Mouse (Mus musculus) ZHBTc4 (cell line): ENCODE measurements around the gene Gm49325.

Source experiments
- DNase-seq: peaks from one replicate; pipeline ENCODE4 v3.0.0-alpha.2; 2011; ENCODE audit warnings: low read depth, low spot score

Gm49325 gene

GRCm38 (mm10) chr10:77589117-77589516, 16.9 kb upstream of the Gm49325 start:
- DNase-seq = peak; percentile 52

- no peak for DNase-seq
Measured at GRCm38 (mm10) chr10:77589749-77590148, 16.2 kb upstream of the Gm49325 start.

- DNase-seq = peak; percentile 95
Measured at GRCm38 (mm10) chr10:77590812-77591211, 15.2 kb upstream of the Gm49325 start.

DNA sequence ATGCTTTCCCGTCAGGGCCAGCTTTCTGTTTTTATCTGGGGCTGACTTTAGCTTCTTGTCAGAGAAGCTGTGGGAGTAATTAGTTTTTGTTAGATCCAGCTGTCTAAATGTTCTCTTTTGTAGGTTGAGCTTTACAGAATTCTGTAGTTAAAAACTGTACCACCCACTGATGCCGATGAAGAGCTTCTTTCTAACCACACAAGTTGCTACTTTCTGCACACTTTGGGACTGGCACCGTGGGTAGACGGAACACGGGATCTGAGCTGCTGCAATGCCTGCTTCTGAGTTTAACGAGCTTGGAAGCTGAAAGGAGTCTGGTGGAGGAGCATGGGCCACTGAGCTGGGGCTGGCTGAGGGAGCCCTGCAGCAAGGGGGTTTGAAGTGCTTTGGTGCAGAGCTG, 14.5 kb upstream of the Gm49325 start:
- no peak for DNase-seq

- no peak for DNase-seq
Measured at GRCm38 (mm10) chr10:77596060-77596459, 9.9 kb upstream of the Gm49325 start.

DNA sequence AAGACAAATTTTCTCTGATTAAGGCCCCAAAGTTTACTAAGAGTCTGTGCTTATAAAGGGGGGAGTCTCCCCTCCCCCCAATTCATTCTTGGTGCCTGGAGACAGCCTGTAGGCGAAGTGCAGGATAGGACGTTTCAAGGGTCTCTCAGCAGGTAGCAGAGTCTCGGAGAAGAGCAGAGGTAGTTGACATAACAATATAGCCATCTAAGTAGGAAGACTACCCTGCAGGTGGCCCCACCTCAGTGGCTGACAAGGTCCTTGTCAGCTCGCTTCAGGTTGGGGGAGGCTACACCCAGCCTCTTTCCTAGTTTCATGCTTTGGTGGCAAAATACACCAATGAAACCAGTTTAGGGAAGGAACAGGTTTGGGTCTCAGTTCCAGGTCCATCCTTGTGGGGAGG, 3.0 kb upstream of the Gm49325 start:
- DNase-seq = peak; percentile 85

DNA sequence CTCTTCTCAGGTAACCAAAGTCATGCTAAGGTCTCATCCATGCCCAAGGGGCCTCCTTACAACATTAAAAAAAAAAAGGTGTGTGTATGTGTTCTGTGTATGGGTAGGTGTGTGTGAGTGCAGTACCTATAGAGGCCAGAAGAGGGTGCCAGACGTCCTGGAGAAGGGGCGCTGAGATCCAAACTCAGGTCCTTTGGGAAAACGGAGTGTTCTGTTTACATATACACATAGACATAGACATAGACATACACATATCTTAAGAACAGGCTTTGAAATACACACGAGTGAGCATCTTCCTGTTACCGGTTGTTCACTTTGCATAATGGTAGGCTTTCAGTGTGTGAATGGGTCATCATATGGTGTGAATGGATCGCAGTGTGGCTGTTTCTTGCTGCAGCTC, 1.9 kb upstream of the Gm49325 start:
- peak; percentile 84 for DNase-seq

DNA sequence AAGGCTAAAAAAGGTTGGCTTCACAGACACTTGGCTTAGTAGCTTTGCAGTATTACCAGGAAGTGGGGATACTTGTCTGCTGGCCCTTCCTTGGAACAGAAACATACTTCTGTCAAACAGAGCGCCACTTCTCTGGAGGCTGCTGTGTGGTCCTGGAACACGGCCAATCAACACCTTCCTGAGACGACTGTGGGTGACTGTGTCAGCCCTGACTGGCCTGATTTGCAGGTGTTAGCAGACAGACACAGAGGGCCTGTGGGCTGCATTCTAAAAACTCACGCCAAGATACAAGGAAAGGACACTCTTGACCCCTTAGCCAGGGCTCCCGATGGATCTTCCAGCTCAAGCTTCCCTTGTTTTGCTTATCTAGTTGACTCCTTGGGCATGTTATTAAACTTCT, 1.0 kb upstream of the Gm49325 start:
- DNase-seq = no peak

- peak; percentile 87 for DNase-seq
Measured at GRCm38 (mm10) chr10:77605368-77605767, 629 bp upstream of the Gm49325 start.

DNA sequence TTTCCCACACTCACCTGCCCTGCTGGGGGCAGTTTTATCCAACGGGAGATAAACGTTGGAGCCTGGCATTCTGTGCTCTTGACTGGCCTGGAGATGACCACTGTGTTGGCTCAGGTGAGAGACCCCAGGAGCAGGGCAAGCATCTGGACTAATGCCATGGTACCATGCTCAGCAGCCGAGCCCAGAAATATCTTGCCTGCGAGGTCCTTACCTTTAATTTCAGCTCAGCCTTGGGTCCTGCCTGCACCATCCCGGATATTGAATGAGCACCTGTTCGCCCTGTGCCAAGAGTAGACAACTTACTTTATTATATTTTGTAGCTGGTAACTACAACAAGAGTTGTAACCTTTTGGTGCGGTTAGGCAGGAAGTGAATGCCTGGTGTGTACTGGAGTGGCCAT, 858 bp downstream of the Gm49325 start:
- DNase-seq = no peak

DNA sequence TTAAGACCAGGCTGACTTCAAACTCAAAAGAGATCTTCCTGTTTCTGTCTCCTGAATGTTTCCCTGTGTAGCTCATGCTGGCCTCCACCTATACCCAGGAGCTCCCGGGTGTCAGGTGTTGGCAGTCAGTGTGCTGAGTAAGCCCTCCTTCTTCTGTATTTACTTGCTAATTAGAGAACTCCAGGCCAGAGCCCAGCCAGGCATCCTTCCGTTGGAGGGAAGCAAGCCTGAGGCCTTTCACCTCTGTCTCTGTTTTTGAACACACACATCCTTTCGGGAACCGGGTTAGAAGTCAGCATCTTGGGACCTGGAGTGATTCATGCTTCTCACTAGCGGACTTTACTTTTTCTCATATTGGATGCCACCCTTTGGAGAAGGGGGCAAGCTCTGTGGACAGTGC, 1.4 kb downstream of the Gm49325 start:
- DNase-seq = peak; percentile 80

- no peak for DNase-seq
Measured at GRCm38 (mm10) chr10:77608589-77608988, 2.6 kb downstream of the Gm49325 start.

DNA sequence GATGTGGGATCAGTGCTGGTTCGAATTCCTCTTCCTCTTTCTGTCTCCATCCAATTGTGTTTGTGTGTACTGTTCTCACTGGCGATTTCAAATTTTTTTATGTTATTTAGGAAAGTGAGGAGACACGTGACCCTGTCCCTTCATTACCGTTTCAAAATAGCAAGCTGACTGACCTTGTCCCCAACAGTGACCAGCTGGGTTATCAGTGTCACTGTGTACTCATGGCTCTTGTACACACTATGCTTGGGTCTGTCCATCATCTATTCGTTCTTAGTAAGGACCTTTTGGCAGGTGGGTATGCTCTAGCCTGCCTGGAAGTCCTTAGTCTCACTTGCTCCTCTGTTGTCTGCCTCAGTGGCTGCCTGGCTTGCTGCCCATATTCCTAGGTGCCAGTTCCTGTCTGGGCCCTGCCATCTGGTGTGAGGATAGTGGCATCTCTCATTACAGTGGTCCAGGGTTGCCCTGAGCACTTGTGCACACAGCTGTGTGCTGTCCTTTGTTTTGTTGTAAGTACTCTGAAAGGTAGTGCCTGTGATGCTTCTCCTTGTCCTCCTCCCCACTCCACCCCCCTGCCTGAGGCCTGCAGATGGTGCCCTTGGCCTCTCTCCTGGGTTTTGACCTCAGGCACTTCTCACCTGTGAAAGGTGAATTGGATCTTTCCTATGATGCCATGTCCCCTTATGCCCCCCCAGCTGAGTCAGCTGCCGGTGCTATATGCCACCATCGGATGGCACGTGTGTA, 4.4 kb downstream of the Gm49325 start:
- no peak for DNase-seq

GRCm38 (mm10) chr10:77613409-77613808, 7.4 kb downstream of the Gm49325 start:
- DNase-seq = no peak

DNA sequence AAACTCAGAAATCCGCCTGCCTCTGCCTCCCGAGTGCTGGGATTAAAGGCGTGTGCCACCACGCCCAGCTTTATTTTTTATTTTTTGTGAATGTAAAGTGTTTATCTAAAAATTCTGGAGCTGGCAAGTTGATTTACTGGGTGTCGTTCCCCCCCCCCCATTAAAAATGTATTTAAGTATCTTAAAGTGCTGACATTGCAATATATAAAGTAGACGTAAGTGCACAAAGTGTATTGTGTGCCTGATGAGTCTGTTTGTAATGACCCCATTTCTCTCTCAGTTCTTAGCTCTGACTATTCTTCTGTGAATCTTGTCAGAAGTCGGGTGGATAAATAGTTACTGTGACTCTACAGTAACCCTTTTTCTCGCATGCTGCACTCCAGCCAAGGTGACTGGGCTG, 9.7 kb downstream of the Gm49325 start:
- DNase-seq = no peak

- peak; percentile 66 for DNase-seq
Measured at GRCm38 (mm10) chr10:77616166-77616565, 10.2 kb downstream of the Gm49325 start.

DNA sequence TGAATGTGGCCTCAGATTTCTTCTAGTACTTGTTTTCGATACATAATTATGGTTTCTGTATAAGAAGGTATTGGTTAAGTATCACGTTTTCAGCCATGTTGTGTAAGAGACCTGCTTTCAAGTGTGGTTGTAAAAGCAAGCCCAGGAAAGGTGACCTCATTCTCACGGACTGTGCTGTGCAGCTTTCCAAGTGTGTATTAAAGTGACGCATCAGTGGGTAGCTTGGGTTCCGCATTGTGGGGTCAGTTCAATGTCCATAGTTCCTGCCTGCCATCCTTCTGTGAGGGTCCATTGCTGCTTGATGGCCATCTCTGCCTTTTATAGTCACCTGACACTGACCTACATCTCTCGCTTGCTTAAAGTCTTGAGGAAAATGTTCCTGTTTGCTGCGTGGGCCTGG, 10.9 kb downstream of the Gm49325 start:
- no peak for DNase-seq

GRCm38 (mm10) chr10:77621546-77621945, 15.5 kb downstream of the Gm49325 start:
- no peak for DNase-seq

GRCm38 (mm10) chr10:77622055-77622988, 16.3 kb downstream of the Gm49325 start, which contains the start of gene Ube2g2:
Gene Ube2g2 (plus strand): TSS chr10:77622275.
- DNase-seq = peak; percentile 95

DNA sequence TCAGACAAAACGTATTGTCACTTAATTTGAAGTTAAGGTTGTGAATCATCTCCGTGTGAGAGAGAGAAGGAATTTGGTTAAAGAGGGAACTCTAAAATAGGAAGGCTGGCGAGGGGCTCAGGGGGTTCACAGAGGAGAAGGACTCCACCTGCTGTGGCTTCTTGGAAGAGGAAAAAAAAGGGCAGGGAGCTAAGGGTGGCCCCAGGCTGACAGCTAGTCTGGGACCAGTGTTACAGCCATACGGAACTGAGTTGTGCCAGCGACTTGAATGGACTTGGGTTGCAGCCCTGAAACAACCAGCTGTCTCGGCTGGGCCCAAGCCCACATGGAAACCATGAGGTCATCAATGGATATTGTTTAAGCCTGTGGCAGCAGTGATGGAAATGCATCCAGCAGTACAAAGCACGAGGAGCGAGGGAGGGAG, 17.1 kb downstream of the Gm49325 start:
- DNase-seq = no peak

GRCm38 (mm10) chr10:77623639-77624400, 17.8 kb downstream of the Gm49325 start:
- DNase-seq = no peak

- no peak for DNase-seq
Measured at GRCm38 (mm10) chr10:77624570-77624995, 18.6 kb downstream of the Gm49325 start.
